Mouse (Mus musculus): Measurements from ENCODE around the gene Foxc2.

Foxc2 gene

GRCm38 (mm10) chr8:121108657-121109056 lies 7.3 kb upstream of the Foxc2 start:
- POLR2A ChIA-PET: interaction anchor here (0.6 to 1.8 kb wide), 10 partner anchors 8 to 412 kb away, joined by 3 to 4 read pairs (median 3); partner anchors contain the start of gene Foxc2 (in 1 of the 4)
- CTCF ChIA-PET: interaction anchor here in 3 of 4 experiments (0.5 to 1.4 kb wide), 9 partner anchors 9 to 494 kb away, joined by 3 to 7 read pairs (median 3); no protein-coding TSS in a partner anchor

DNA sequence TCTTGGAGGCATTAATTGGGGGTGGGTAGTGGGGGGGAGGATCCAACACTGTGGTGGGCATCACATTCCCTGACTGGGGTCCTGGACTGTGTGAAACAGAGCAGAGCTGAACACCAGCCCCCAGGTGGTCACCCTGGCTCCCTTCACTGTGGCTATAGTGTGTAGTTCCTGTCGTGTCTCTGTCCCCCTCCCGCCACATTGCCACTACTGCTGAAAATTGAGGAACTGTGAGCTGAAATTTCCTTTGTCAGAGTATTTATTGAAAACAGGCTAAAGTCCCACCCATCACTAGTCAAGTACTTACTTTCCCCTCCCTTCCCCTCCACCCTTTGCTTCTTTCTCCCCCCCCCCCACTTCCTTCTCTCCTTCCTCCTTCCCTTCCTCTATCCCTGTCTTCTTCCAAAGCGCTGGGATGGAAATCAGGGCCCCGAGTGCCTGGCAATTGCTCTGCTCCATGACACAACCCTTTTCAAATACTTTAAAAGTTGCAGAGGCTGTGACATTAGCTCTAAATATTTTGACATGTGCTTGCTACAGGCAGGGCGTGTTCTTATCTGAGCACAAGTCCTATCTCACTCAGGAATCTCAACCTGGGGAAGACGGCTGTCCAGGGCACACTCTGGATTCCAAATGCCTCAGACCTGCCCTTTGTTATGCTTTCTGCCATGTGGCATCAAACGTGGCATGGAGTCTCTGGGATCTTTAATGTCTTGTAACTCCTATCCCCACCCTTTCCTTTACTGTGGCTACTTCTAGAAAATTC lies 4.6 kb upstream of the Foxc2 start:
- CTCF ChIA-PET: interaction anchor here in 2 of 4 experiments (0.6 to 5.7 kb wide), 4 partner anchors 402 to 421 kb away, joined by 3 to 32 read pairs (median 3); no protein-coding TSS in a partner anchor

GRCm38 (mm10) chr8:121113261-121113660 lies 2.7 kb upstream of the Foxc2 start:
- CTCF ChIA-PET: interaction anchor here (0.6 to 5.7 kb wide), 20 partner anchors 8 to 419 kb away, joined by 3 to 32 read pairs (median 4); no protein-coding TSS in a partner anchor
- POLR2A ChIA-PET: no interaction called here

More for the DNA sequence above, 4.6 kb upstream of the Foxc2 start:
- POLR2A ChIA-PET: interaction anchor here in 2 of 4 experiments (0.6 to 1.4 kb wide), 3 partner anchors 94 to 430 kb away, joined by 3 to 4 read pairs (median 4); no protein-coding TSS in a partner anchor

DNA sequence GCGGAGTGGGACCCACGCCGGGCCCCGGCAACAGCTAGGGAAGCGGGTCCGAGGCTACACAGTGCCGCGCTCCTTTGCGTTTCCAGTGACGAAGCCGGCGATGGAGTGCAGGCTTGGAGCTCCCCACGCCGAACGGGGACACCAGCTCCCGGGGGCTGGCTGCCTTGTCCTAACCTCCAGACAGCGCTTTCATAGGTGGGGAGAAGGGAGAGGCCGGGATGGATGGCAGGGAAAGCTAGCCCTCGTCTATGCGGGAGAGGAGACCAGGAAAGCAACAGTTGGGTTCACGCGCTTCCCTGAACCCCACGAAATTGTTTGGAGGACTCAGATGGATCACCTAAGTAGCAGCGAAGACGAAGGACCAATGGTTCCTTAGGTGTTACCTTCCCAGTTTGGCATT lies 835 bp upstream of the Foxc2 start:
- ChIA-PET CTCF (interaction anchor here (0.6 to 5.7 kb wide), 14 partner anchors 10 to 757 kb away, joined by 3 to 32 read pairs (median 4); partner anchors contain the start of gene Irf8 (in 1 of the 4)), POLR2A (interaction anchor here (0.7 to 1.4 kb wide), 4 partner anchors 10 to 355 kb away, joined by 3 to 9 read pairs (median 4); no protein-coding TSS in a partner anchor)

DNA sequence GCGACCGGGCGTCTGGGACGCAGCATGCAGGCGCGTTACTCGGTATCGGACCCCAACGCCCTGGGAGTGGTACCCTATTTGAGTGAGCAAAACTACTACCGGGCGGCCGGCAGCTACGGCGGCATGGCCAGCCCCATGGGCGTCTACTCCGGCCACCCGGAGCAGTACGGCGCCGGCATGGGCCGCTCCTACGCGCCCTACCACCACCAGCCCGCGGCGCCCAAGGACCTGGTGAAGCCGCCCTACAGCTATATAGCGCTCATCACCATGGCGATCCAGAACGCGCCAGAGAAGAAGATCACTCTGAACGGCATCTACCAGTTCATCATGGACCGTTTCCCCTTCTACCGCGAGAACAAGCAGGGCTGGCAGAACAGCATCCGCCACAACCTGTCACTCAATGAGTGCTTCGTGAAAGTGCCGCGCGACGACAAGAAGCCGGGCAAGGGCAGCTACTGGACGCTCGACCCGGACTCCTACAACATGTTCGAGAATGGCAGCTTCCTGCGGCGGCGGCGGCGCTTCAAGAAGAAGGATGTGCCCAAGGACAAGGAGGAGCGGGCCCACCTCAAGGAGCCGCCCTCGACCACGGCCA lies 717 bp downstream of the Foxc2 start:
- CTCF ChIA-PET: interaction anchor here in 3 of 4 experiments (0.9 to 5.7 kb wide), 14 partner anchors 9 to 425 kb away, joined by 3 to 32 read pairs (median 5); partner anchors contain the start of gene Foxl1 (in 1 of the 3)
- POLR2A ChIA-PET: interaction anchor here (0.6 to 1.8 kb wide), 6 partner anchors 9 to 205 kb away, joined by 3 to 9 read pairs (median 4); partner anchors contain the start of genes Foxl1 (in 1 of the 4) and Mthfsd (in 1 of the 4)

DNA sequence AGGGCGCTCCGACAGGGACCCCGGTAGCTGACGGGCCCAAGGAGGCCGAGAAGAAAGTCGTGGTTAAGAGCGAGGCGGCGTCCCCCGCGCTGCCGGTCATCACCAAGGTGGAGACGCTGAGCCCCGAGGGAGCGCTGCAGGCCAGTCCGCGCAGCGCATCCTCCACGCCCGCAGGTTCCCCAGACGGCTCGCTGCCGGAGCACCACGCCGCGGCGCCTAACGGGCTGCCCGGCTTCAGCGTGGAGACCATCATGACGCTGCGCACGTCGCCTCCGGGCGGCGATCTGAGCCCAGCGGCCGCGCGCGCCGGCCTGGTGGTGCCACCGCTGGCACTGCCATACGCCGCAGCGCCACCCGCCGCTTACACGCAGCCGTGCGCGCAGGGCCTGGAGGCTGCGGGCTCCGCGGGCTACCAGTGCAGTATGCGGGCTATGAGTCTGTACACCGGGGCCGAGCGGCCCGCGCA lies 1.2 kb downstream of the Foxc2 start:
- ChIA-PET POLR2A (interaction anchor here (0.6 to 1.8 kb wide), 5 partner anchors 9 to 205 kb away, joined by 3 to 4 read pairs (median 4); partner anchors contain the start of genes Foxl1 (in 1 of the 4) and Mthfsd (in 1 of the 4)), CTCF (interaction anchor here in 3 of 4 experiments (0.9 to 5.7 kb wide), 11 partner anchors 8 to 425 kb away, joined by 3 to 32 read pairs (median 5); partner anchors contain the start of gene Foxl1 (in 1 of the 3))

GRCm38 (mm10) chr8:121117906-121118305 lies 1.9 kb downstream of the Foxc2 start:
- POLR2A ChIA-PET: interaction anchor here in 3 of 4 experiments (0.6 to 1.5 kb wide), 6 partner anchors 8 to 30 kb away, joined by 3 to 4 read pairs (median 3); partner anchors contain the start of gene Mthfsd (in 1 of the 3)
- CTCF ChIA-PET: interaction anchor here in 3 of 4 experiments (0.5 to 1.2 kb wide), 4 partner anchors 10 to 97 kb away, joined by 3 to 13 read pairs (median 5); partner anchors contain the start of gene Mthfsd (in 1 of the 3)

- CTCF ChIA-PET: interaction anchor here in 2 of 4 experiments (1.1 to 1.2 kb wide), 3 partner anchors 10 to 96 kb away, joined by 3 to 5 read pairs (median 5); partner anchors contain the start of gene Mthfsd (in 1 of the 2)
- POLR2A ChIA-PET: interaction anchor here in 3 of 4 experiments (0.5 to 1.3 kb wide), 6 partner anchors 8 to 366 kb away, joined by 3 to 4 read pairs (median 4); partner anchors contain the start of gene Mthfsd (in 1 of the 3)
These were observed 2.9 kb downstream of the Foxc2 start for GRCm38 (mm10) chr8:121118634-121119420.

- POLR2A ChIA-PET: interaction anchor here in 2 of 4 experiments (0.5 to 0.6 kb wide), 2 partner anchors 55 to 365 kb away, joined by 4 read pairs; no protein-coding TSS in a partner anchor
- CTCF ChIA-PET: interaction anchor here in 1 of 4 experiments (0.6 kb wide), 1 partner anchor 742 kb away, joined by 4 read pairs; no protein-coding TSS in a partner anchor
These were observed 3.9 kb downstream of the Foxc2 start for GRCm38 (mm10) chr8:121119635-121120455.

- CTCF ChIA-PET: interaction anchor here in 1 of 4 experiments (0.6 kb wide), 1 partner anchor 743 kb away, joined by 4 read pairs; no protein-coding TSS in a partner anchor
- POLR2A ChIA-PET: no interaction called here
These were observed 4.8 kb downstream of the Foxc2 start for GRCm38 (mm10) chr8:121120456-121121419.

- ChIA-PET POLR2A (no interaction called here), CTCF (no interaction called here)
These were observed 5.7 kb downstream of the Foxc2 start for GRCm38 (mm10) chr8:121121704-121122103.

DNA sequence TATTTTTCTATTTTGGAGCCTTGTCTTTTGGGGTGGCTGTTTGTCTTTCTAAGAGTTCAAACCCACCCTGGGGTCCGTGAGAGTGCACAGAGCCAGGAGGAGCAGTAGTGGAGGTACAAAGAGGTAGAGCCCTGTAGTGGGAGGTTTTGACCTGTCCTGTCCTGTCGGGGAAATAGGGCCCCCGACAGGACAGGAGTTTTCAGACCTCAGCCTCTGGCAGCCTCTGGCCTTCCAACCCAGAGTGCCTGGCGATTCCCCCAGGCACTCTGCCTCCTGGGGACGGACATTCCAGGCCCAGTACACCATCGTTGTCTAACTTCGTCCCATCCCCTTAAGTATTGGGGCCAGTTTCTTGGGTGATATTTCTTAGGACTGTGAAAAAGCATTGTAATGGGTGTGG lies 6.4 kb downstream of the Foxc2 start:
- ChIA-PET POLR2A (no interaction called here), CTCF (no interaction called here)

GRCm38 (mm10) chr8:121123113-121123512 lies 7.1 kb downstream of the Foxc2 start:
- CTCF ChIA-PET: no interaction called here

GRCm38 (mm10) chr8:121124547-121125239 lies 8.7 kb downstream of the Foxc2 start:
- POLR2A ChIA-PET: interaction anchor here in 3 of 4 experiments (0.7 to 1.4 kb wide), 6 partner anchors 9 to 788 kb away, joined by 3 to 9 read pairs (median 4); partner anchors contain the start of genes Fbxo31 (in 1 of the 3) and Foxc2 (in 1 of the 3)

More at GRCm38 (mm10) chr8:121123113-121123512, 7.1 kb downstream of the Foxc2 start:
- POLR2A ChIA-PET: no interaction called here

More at GRCm38 (mm10) chr8:121124547-121125239, 8.7 kb downstream of the Foxc2 start:
- CTCF ChIA-PET: interaction anchor here in 3 of 4 experiments (0.5 to 1.8 kb wide), 23 partner anchors 8 to 666 kb away, joined by 3 to 14 read pairs (median 4); partner anchors contain the start of genes Foxc2 (in 1 of the 3) and Mthfsd (in 1 of the 3)

Measured in embryonic stem cell, embryonic (primary cell).